Mouse (Mus musculus) splenic B cell, adult 2 months (primary cell): ENCODE results near the gene Kremen2.

Source experiments
- DNase-seq: peaks from one replicate; pipeline ENCODE4 v3.0.0-alpha.2; 2011; ENCODE audit warnings: low read depth, low spot score
- H3K27me3 ChIP-seq: 2 replicates; pipeline ENCODE4 v1.6.1; 2012; ENCODE audit warnings: mild to moderate bottlenecking, low read length, moderate library complexity, mixed read lengths; ENCODE audit not compliant: control insufficient read depth, poor library complexity, insufficient read depth, severe bottlenecking
- H3K36me3 ChIP-seq: 2 replicates; pipeline ENCODE4 v1.6.1; 2012; ENCODE audit warnings: mild to moderate bottlenecking, low read length, moderate library complexity, mixed read lengths; ENCODE audit not compliant: control insufficient read depth, poor library complexity, insufficient read depth, severe bottlenecking

The Kremen2 gene

GRCm38 (mm10) chr17:23730441-23730840, 15.2 kb downstream of the Kremen2 start:
- no peak for DNase-seq
- Histone ChIP-seq H3K27me3 (peaks cover 1% of the 10 kb centered on the region; the same call in 1 of the 2 replicates), H3K36me3 (peaks cover 1% of the 10 kb centered on the region)

- Histone ChIP-seq H3K27me3 (peaks cover 1% of the 10 kb centered on the region; the same call in 1 of the 2 replicates), H3K36me3 (peaks cover 1% of the 10 kb centered on the region)
- peak; percentile 50 for DNase-seq
These were observed 18.9 kb downstream of the Kremen2 start for GRCm38 (mm10) chr17:23726758-23727142.

- no peaks in the 10 kb centered on the region for H3K27me3 ChIP-seq
- H3K36me3 ChIP-seq, result no peaks in the 10 kb centered on the region; the same call in 1 of the 2 replicates
- peak; percentile 95 for DNase-seq
These were observed 19.5 kb downstream of the Kremen2 start, which contains the start of gene Pkmyt1 for GRCm38 (mm10) chr17:23725999-23726757. Pkmyt1 (plus strand) TSS chr17:23726336.

GRCm38 (mm10) chr17:23725477-23725876, 20.2 kb downstream of the Kremen2 start:
- Histone ChIP-seq H3K36me3 (no peaks in the 10 kb centered on the region; the same call in 1 of the 2 replicates), H3K27me3 (no peaks in the 10 kb centered on the region)

GRCm38 (mm10) chr17:23722376-23723125, 23.1 kb downstream of the Kremen2 start, which contains the start of gene 1520401A03Rik:
1520401A03Rik (minus strand) TSS chr17:23722783.
- no peak for DNase-seq
- Histone ChIP-seq H3K27me3 (no peaks in the 10 kb centered on the region), H3K36me3 (no peaks in the 10 kb centered on the region; the same call in 1 of the 2 replicates)

More at GRCm38 (mm10) chr17:23725477-23725876, 20.2 kb downstream of the Kremen2 start:
- no peak for DNase-seq

- no peaks in the 10 kb centered on the region; the same call in 1 of the 2 replicates for H3K36me3 ChIP-seq
- no peak for DNase-seq
- H3K27me3 ChIP-seq, result no peaks in the 10 kb centered on the region
These were observed 23.7 kb downstream of the Kremen2 start for GRCm38 (mm10) chr17:23721886-23722285.

- Histone ChIP-seq H3K36me3 (no peaks in the 10 kb centered on the region; the same call in 1 of the 2 replicates), H3K27me3 (no peaks in the 10 kb centered on the region)
- no peak for DNase-seq
These were observed 26.2 kb downstream of the Kremen2 start for GRCm38 (mm10) chr17:23719455-23719854.

GRCm38 (mm10) chr17:23717003-23717402, 28.6 kb downstream of the Kremen2 start:
- no peak for DNase-seq
- no peaks in the 10 kb centered on the region for H3K27me3 ChIP-seq
- no peaks in the 10 kb centered on the region for H3K36me3 ChIP-seq

GRCm38 (mm10) chr17:23706212-23706611, 39.4 kb downstream of the Kremen2 start:
- no peaks in the 10 kb centered on the region for H3K36me3 ChIP-seq
- peak; percentile 85 for DNase-seq
- H3K27me3 ChIP-seq, result no peaks in the 10 kb centered on the region

GRCm38 (mm10) chr17:23705525-23706104, 40.0 kb downstream of the Kremen2 start:
- no peaks in the 10 kb centered on the region for H3K36me3 ChIP-seq
- no peak for DNase-seq
- H3K27me3 ChIP-seq, result no peaks in the 10 kb centered on the region

GRCm38 (mm10) chr17:23704741-23705140, 40.9 kb downstream of the Kremen2 start:
- Histone ChIP-seq H3K27me3 (no peaks in the 10 kb centered on the region), H3K36me3 (no peaks in the 10 kb centered on the region)
- no peak for DNase-seq

GRCm38 (mm10) chr17:23703301-23703700, 42.3 kb downstream of the Kremen2 start:
- Histone ChIP-seq H3K27me3 (no peaks in the 10 kb centered on the region), H3K36me3 (no peaks in the 10 kb centered on the region)
- DNase-seq, result no peak

- no peaks in the 10 kb centered on the region for H3K27me3 ChIP-seq
- no peaks in the 10 kb centered on the region for H3K36me3 ChIP-seq
- DNase-seq, result peak; percentile 83
These were observed 45.6 kb downstream of the Kremen2 start for GRCm38 (mm10) chr17:23700079-23700478.

GRCm38 (mm10) chr17:23699131-23700077, 46.2 kb downstream of the Kremen2 start:
- no peak for DNase-seq
- H3K36me3 ChIP-seq, result no peaks in the 10 kb centered on the region
- no peaks in the 10 kb centered on the region for H3K27me3 ChIP-seq
